Mouse (Mus musculus) liver, adult (tissue): ENCODE results near the gene Gm37240.

ENCODE experiments used
- GATA4 ChIP-seq: IDR thresholded peaks from 2 replicates; pipeline ENCODE4 v1.6.1; 2014; ENCODE audit warnings: mild to moderate bottlenecking, low read length; ENCODE audit not compliant: insufficient replicate concordance

The Gm37240 gene

GRCm38 (mm10) chr3:84825990-84826389, 1061.3 kb downstream of the Gm37240 start:
- TF ChIP-seq GATA4 = no peak

GRCm38 (mm10) chr3:84820654-84821201, 1066.6 kb downstream of the Gm37240 start:
- TF ChIP-seq GATA4 = no peak

- no peak for TF ChIP-seq GATA4
These were observed 1070.4 kb downstream of the Gm37240 start for GRCm38 (mm10) chr3:84816951-84817350.

- TF ChIP-seq GATA4 = no peak
These were observed 1071.9 kb downstream of the Gm37240 start for GRCm38 (mm10) chr3:84815461-84815860.

DNA sequence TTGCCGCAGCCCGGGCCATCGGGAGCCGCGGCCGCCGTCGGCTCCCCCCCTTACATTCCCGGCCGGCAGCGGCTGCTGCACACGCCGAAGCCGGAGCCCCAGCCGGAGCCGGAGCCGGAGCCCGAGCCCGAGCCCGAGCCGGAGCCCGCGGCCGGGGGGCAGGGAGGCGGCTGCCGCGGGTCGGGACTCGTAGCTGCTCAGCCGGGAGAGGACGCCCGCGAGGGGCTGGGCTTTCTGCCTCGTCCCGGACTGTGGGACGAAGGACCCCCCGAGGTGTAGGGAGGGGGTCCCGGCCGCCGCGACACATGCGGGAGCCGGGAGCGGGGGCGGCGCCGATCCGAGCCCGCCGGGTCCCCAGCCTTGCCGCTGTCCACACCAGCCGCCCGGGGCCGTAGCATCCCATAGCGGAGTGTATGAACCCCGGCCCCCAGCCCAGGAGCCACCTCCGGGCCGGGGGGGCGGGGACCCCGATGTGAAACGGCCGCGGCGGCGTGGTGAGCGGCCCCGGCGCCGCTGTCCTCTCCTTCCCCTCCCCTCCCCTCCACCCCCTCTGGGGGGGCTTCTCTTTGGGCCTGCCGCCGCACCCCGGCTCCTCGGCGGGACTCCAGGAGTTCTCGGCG, 1072.4 kb downstream of the Gm37240 start, which contains the start of gene Fbxw7:
Gene Fbxw7, plus strand, starts transcription at position 507 of the 620 bp plus-strand sequence.
- no peak for TF ChIP-seq GATA4

GRCm38 (mm10) chr3:84814157-84814761, 1073.1 kb downstream of the Gm37240 start:
- TF ChIP-seq GATA4 = peak; percentile 69; the same call in 1 of the 2 replicates

- TF ChIP-seq GATA4 = no peak
These were observed 1073.7 kb downstream of the Gm37240 start for GRCm38 (mm10) chr3:84813436-84814156.

DNA sequence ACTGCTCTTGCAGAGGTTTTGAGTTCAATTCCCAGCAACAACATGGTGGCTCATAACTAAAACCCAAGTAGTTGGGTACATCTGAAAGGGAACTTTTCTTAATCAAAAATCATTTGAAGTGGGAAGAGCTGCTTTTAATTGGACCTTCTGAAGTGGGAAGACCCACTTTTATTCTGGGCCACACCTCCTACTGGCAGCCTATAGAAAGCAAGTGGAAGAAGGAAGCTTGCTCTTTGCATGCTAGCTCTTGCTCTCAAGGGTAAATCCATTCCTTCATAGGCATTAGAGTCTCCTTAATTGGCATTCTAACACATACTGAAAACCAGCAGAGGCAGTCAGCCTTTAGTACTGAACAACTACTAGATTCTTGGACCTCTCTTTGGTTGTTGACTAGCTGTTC, 1076.5 kb downstream of the Gm37240 start:
- no peak for TF ChIP-seq GATA4

DNA sequence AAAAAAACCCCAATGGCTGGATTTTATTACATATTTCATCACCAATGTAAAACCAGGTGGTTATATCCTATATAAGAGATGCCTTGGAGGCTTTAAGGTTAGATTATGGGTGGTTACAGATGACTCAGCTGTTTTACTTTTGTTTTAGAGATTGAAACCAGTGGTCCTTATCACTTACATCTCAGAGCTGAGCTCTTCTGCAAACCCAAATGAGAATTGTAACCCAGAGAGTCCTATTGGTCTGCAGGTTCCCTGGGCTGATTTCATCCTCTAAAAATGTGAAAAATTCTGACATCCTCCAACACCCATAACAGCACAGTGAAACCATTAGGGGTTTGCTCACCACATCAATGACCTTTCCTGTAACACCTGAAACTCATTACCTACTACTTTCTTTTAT, 1078.4 kb downstream of the Gm37240 start:
- TF ChIP-seq GATA4 = no peak

DNA sequence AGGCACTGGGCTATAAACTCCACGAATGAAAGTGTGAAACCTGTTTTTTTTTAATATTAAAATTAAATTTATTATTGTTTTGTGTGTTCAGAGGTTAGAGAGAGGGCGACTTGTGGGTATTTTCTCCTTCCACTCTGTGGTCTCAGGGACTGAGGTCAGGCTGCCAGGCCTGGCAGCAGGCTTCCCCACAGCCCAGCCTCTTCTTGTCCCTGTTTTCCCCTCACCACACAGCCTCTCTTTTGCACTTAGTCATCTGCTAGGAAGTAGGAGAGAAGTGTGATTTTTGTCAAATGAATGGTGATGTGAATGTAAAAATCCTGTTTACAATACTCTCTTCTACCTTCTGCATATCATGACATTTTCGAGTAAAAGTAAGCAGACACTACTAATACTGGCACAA, 1079.5 kb downstream of the Gm37240 start:
- TF ChIP-seq GATA4 = no peak

- no peak for TF ChIP-seq GATA4
These were observed 1081.1 kb downstream of the Gm37240 start for GRCm38 (mm10) chr3:84806206-84806605.

GRCm38 (mm10) chr3:84804036-84804435, 1083.3 kb downstream of the Gm37240 start:
- no peak for TF ChIP-seq GATA4

DNA sequence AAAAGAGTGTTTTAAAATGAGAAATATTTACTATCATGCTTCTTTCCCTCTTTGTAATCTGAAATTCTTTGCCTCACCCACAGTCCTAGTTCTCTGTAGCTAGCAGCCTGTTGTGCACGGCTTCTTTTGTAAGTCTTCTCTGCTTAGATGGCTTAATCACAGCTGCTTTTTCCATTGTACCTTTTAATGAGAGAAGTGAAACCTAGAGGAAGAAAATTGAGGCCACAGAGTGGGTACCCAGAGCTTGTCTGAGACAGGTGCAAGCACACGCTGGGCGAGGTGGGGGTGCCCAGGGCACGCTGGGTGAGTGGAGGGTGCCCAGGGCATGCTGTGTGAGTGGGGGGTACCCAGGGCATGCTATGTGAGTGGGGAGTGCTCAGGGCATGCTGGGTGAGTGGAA, 1099.4 kb downstream of the Gm37240 start:
- TF ChIP-seq GATA4 = no peak

- TF ChIP-seq GATA4 = no peak
These were observed 1111.2 kb downstream of the Gm37240 start for GRCm38 (mm10) chr3:84776084-84776483.

- TF ChIP-seq GATA4 = no peak
These were observed 1111.7 kb downstream of the Gm37240 start for GRCm38 (mm10) chr3:84775577-84775976.

GRCm38 (mm10) chr3:84775067-84775423, 1112.3 kb downstream of the Gm37240 start:
- TF ChIP-seq GATA4 = no peak
